Mouse (Mus musculus) adrenal gland, adult 18-20 months (tissue): ENCODE measurements at regions not wholly inside any gene's neighbourhood (a gene's known extent, or its start where the extent isn't known, plus 50 kb on each side); places are given as distances from the start of the nearest gene placed in this dataset.

Experiments
- DNase-seq, 2 experiments: peaks; one replicate each; pipeline ENCODE4 v3.0.0; 2021 to 2022; ENCODE audit warnings: low spot score in 2 of 2

- DNase-seq = no peak
Observed at GRCm38 (mm10) chr3:149287080-149287479, 296.7 kb upstream of the Adgrl2 start.

GRCm38 (mm10) chr3:149284976-149285375, 294.6 kb upstream of the Adgrl2 start:
- DNase-seq = no peak

- DNase-seq = no peak
Observed at GRCm38 (mm10) chr3:149280807-149281789, 290.7 kb upstream of the Adgrl2 start.

GRCm38 (mm10) chr3:149279338-149279737, 289.0 kb upstream of the Adgrl2 start:
- DNase-seq = no peak

GRCm38 (mm10) chr3:149277812-149278211, 287.5 kb upstream of the Adgrl2 start:
- DNase-seq = no peak

- no peak for DNase-seq
Observed at GRCm38 (mm10) chr3:149275478-149276132, 285.2 kb upstream of the Adgrl2 start.

- DNase-seq = no peak
Observed at GRCm38 (mm10) chr3:149274987-149275386, 284.6 kb upstream of the Adgrl2 start.

- DNase-seq = no peak
Observed at GRCm38 (mm10) chr3:149273993-149274692, 283.8 kb upstream of the Adgrl2 start.

GRCm38 (mm10) chr3:149270459-149270858, 280.1 kb upstream of the Adgrl2 start:
- no peak for DNase-seq

GRCm38 (mm10) chr3:149262332-149262970, 272.1 kb upstream of the Adgrl2 start:
- DNase-seq = no peak

GRCm38 (mm10) chr3:149261764-149262163, 271.4 kb upstream of the Adgrl2 start:
- DNase-seq = no peak

- no peak for DNase-seq
Observed at GRCm38 (mm10) chr3:149258826-149259225, 268.5 kb upstream of the Adgrl2 start.

- DNase-seq = no peak
Observed at GRCm38 (mm10) chr3:149256891-149257290, 266.5 kb upstream of the Adgrl2 start.

- DNase-seq = no peak
Observed at GRCm38 (mm10) chr3:149253080-149253479, 262.7 kb upstream of the Adgrl2 start.

GRCm38 (mm10) chr3:149252144-149252543, 261.8 kb upstream of the Adgrl2 start:
- no peak for DNase-seq

- DNase-seq = no peak
Observed at GRCm38 (mm10) chr3:149247626-149247987, 257.3 kb upstream of the Adgrl2 start.

- no peak for DNase-seq
Observed at GRCm38 (mm10) chr3:149246935-149247625, 256.7 kb upstream of the Adgrl2 start.

- DNase-seq = no peak
Observed at GRCm38 (mm10) chr3:149239664-149240063, 249.3 kb upstream of the Adgrl2 start.

- DNase-seq = no peak
Observed at GRCm38 (mm10) chr3:149238076-149238475, 247.7 kb upstream of the Adgrl2 start.

- DNase-seq = no peak
Observed at GRCm38 (mm10) chr3:149235183-149235582, 244.8 kb upstream of the Adgrl2 start.
